Mouse (Mus musculus): ENCODE measurements at regions not wholly inside any gene's neighbourhood (a gene's known extent, or its start where the extent isn't known, plus 50 kb on each side); places are given as distances from the start of the nearest gene placed in this dataset.

GRCm38 (mm10) chr8:30444274-30444673 lies 2984.2 kb upstream of the 5930422O12Rik start:
- CTCF ChIA-PET: no interaction called here
- POLR2A ChIA-PET: no interaction called here

- CTCF ChIA-PET: no interaction called here
- POLR2A ChIA-PET: no interaction called here
Observed at GRCm38 (mm10) chr8:30458136-30458535, 2970.4 kb upstream of the 5930422O12Rik start.

- POLR2A ChIA-PET: no interaction called here
- CTCF ChIA-PET: no interaction called here
Observed at GRCm38 (mm10) chr8:30482956-30483355, 2945.6 kb upstream of the 5930422O12Rik start.

GRCm38 (mm10) chr8:30494851-30495355 lies 2933.6 kb upstream of the 5930422O12Rik start:
- CTCF ChIA-PET: no interaction called here
- POLR2A ChIA-PET: no interaction called here

GRCm38 (mm10) chr8:30502164-30502563 lies 2926.3 kb upstream of the 5930422O12Rik start:
- CTCF ChIA-PET: no interaction called here

GRCm38 (mm10) chr8:30511358-30511757 lies 2917.2 kb upstream of the 5930422O12Rik start:
- ChIA-PET POLR2A (no interaction called here), CTCF (no interaction called here)

More at GRCm38 (mm10) chr8:30502164-30502563, 2926.3 kb upstream of the 5930422O12Rik start:
- POLR2A ChIA-PET: no interaction called here

GRCm38 (mm10) chr8:30522806-30523462 lies 2905.6 kb upstream of the 5930422O12Rik start:
- CTCF ChIA-PET: interaction anchor here in 1 of 4 experiments (0.6 kb wide), 1 partner anchor 239 kb away, joined by 3 read pairs; no protein-coding TSS in a partner anchor
- POLR2A ChIA-PET: no interaction called here

- POLR2A ChIA-PET: no interaction called here
- CTCF ChIA-PET: no interaction called here
Observed at GRCm38 (mm10) chr8:30532862-30533500, 2895.5 kb upstream of the 5930422O12Rik start.

- ChIA-PET CTCF (no interaction called here), POLR2A (no interaction called here)
Observed at GRCm38 (mm10) chr8:30533501-30533870, 2895.0 kb upstream of the 5930422O12Rik start.

GRCm38 (mm10) chr8:30535450-30535849 lies 2893.1 kb upstream of the 5930422O12Rik start:
- CTCF ChIA-PET: no interaction called here
- POLR2A ChIA-PET: no interaction called here

- ChIA-PET CTCF (no interaction called here), POLR2A (no interaction called here)
Observed at GRCm38 (mm10) chr8:30542196-30542595, 2886.3 kb upstream of the 5930422O12Rik start.

- POLR2A ChIA-PET: no interaction called here
- CTCF ChIA-PET: no interaction called here
Observed at GRCm38 (mm10) chr8:30547820-30548219, 2880.7 kb upstream of the 5930422O12Rik start.

- ChIA-PET POLR2A (no interaction called here), CTCF (interaction anchor here in 1 of 4 experiments (0.5 kb wide), 1 partner anchor 540 kb away, joined by 6 read pairs; no protein-coding TSS in a partner anchor)
Observed at GRCm38 (mm10) chr8:30551051-30551450, 2877.5 kb upstream of the 5930422O12Rik start.

GRCm38 (mm10) chr8:30557429-30557828 lies 2871.1 kb upstream of the 5930422O12Rik start:
- POLR2A ChIA-PET: no interaction called here
- CTCF ChIA-PET: no interaction called here

GRCm38 (mm10) chr8:30561323-30562207 lies 2866.9 kb upstream of the 5930422O12Rik start:
- POLR2A ChIA-PET: no interaction called here
- CTCF ChIA-PET: no interaction called here

- CTCF ChIA-PET: no interaction called here
- POLR2A ChIA-PET: no interaction called here
Observed at GRCm38 (mm10) chr8:30569799-30570198, 2858.7 kb upstream of the 5930422O12Rik start.

- CTCF ChIA-PET: no interaction called here
- POLR2A ChIA-PET: no interaction called here
Observed at GRCm38 (mm10) chr8:30570547-30570946, 2858.0 kb upstream of the 5930422O12Rik start.

GRCm38 (mm10) chr8:30587508-30587907 lies 2841.0 kb upstream of the 5930422O12Rik start:
- ChIA-PET CTCF (no interaction called here), POLR2A (no interaction called here)

- POLR2A ChIA-PET: no interaction called here
- CTCF ChIA-PET: no interaction called here
Observed at GRCm38 (mm10) chr8:30602421-30602820, 2826.1 kb upstream of the 5930422O12Rik start.

GRCm38 (mm10) chr8:30630332-30630731 lies 2798.2 kb upstream of the 5930422O12Rik start:
- ChIA-PET CTCF (no interaction called here), POLR2A (no interaction called here)

GRCm38 (mm10) chr8:30636791-30637190 lies 2791.7 kb upstream of the 5930422O12Rik start:
- POLR2A ChIA-PET: no interaction called here
- CTCF ChIA-PET: no interaction called here

Measured in embryonic stem cell, embryonic (primary cell).